Mouse (Mus musculus): Measurements from ENCODE around the gene Itga3.

- TF ChIP-seq CTCF (conservative IDR thresholded peaks at IDR 0.05; ENCODE audit: low read length) (no peak), POU5F1 (IDR thresholded peaks at IDR 0.05; ENCODE audit: borderline replicate concordance, low read length) (no peak), NANOG (IDR thresholded peaks at IDR 0.05; ENCODE audit: borderline replicate concordance, low read length) (no peak)
These were observed 21.9 kb upstream of the Itga3 start for GRCm38 (mm10) chr11:95098346-95099095.

Measured in E14TG2a.4 (cell line).